Mouse (Mus musculus) intestine, embryonic 14.5 days (tissue): ENCODE measurements at regions not wholly inside any gene's neighbourhood (a gene's known extent, or its start where the extent isn't known, plus 50 kb on each side); places are given as distances from the start of the nearest gene placed in this dataset.

ENCODE experiments used
- ATAC-seq: fragments of 200-750 bp; cut with Nextera tagmentation; replicated peaks from 2 replicates; pipeline ENCODE4 v1.8.0; 2017; ENCODE audit warnings: low read depth, moderate number of reproducible peaks, moderate TSS enrichment, moderate library complexity; ENCODE audit not compliant: low FRiP score, low TSS enrichment
- DNase-seq: peaks from one replicate; pipeline ENCODE4 v3.0.0-alpha.2; 2018; ENCODE audit warnings: low spot score
- H3K27ac ChIP-seq: fragments of 300-500 bp; sonication (generic); 2 replicates; pipeline ENCODE4 v1.5.1; 2014; ENCODE audit warnings: low read depth, mild to moderate bottlenecking, control low read depth
- H3K27me3 ChIP-seq: fragments of 300-500 bp; sonication (generic); replicated peaks from 2 replicates; pipeline ENCODE4 v1.6.1; 2014; ENCODE audit warnings: low read length, control low read depth; ENCODE audit not compliant: control insufficient read depth, insufficient read depth
- H3K36me3 ChIP-seq: fragments of 300-500 bp; sonication (generic); 2 replicates; pipeline ENCODE4 v1.6.1; 2014; ENCODE audit warnings: low read length, control low read depth; ENCODE audit not compliant: control insufficient read depth, insufficient read depth
- H3K4me1 ChIP-seq: fragments of 300-500 bp; sonication (generic); replicated peaks from 2 replicates; pipeline ENCODE4 v1.6.1; 2014; ENCODE audit warnings: low read length, control low read depth, mixed read lengths; ENCODE audit not compliant: control insufficient read depth, insufficient read depth
- H3K4me2 ChIP-seq: fragments of 300-500 bp; sonication (generic); 2 replicates; pipeline ENCODE4 v1.6.1; 2014; ENCODE audit warnings: low read length
- H3K4me3 ChIP-seq: fragments of 300-500 bp; sonication (generic); 2 replicates; pipeline ENCODE4 v1.5.1; 2014; ENCODE audit warnings: low read depth, low read length, control low read depth, mixed read lengths
- H3K9ac ChIP-seq: fragments of 300-500 bp; sonication (generic); 2 replicates; pipeline ENCODE4 v1.6.1; 2014; ENCODE audit warnings: mild to moderate bottlenecking, low read length
- H3K9me3 ChIP-seq: fragments of 300-500 bp; sonication (generic); 2 replicates; pipeline ENCODE4 v1.6.1; 2016; ENCODE audit warnings: low read length, control low read depth; ENCODE audit not compliant: control insufficient read depth
- WGBS: fragments of 180-500 bp; shearing (Covaris S2); extraction: QIAGEN DNeasy Blood & Tissue Kit; methylation state at CpG from one replicate; pipeline ENCODE4 v1.1.7; 2014; 5-methylcytosine and 5-hydroxymethylcytosine counted together

DNA sequence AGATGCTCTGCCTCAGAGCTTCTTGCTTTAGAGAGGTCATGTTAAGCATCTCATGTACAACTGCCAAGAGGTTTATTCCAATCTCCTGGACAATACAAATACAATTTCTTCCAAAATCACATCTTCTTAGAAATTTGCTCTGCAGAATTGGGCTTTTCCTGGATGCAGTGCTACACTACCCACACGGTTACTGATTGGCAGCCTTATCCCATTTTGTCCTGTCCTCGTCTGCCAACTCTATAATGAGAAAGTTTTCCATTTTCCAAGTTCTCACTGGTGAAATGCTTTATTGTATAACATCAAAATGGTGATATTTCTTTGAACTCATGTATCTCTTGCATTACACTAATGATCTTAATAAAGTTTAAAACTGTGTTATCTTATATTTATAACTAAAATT, 282.1 kb upstream of the Slitrk3 start:
- no peaks in the 10 kb centered on the region for H3K9me3 ChIP-seq
- H3K27me3 ChIP-seq: no peaks in the 10 kb centered on the region
- ATAC-seq: no peak
- H3K4me1 ChIP-seq: no peaks in the 10 kb centered on the region
- no peaks in the 10 kb centered on the region for H3K36me3 ChIP-seq
- no peak for DNase-seq
- 85% methylated on average over 2 of the region's 2 CpGs for WGBS
- no peak overlapping the region for H3K9ac ChIP-seq
- no peak overlapping the region for H3K27ac ChIP-seq
- no peak overlapping the region for H3K4me3 ChIP-seq
- no peak overlapping the region for H3K4me2 ChIP-seq

DNA sequence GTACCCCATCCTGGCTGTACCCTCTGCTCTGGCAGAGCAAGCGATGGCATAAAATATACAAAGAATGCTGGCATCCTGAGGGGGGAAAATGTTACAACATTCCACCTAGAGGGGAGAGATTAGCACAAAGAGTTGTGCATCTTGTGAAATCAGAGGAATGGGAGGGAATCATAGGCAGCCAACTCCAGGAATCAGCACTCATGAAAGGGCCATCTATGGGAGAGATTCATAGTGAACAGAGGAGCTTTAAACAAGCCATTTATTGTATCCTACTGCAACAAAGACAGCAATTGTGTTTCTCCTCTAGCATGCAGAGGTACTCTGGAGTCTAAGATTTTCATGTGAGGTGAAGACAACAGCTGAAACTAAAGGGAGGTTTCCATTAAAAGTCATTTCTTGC, 265.6 kb upstream of the Slitrk3 start:
- Histone ChIP-seq H3K4me3 (no peak overlapping the region), H3K27me3 (no peaks in the 10 kb centered on the region), H3K4me2 (no peak overlapping the region), H3K9me3 (no peaks in the 10 kb centered on the region), H3K27ac (no peak overlapping the region), H3K9ac (no peak overlapping the region), H3K4me1 (no peaks in the 10 kb centered on the region), H3K36me3 (no peaks in the 10 kb centered on the region)
- DNase-seq: no peak
- no peak for ATAC-seq
- 84% methylated on average over 1 of the region's 1 CpGs for WGBS
